Mouse (Mus musculus): ENCODE measurements around the gene Nip7.
A peak's percentile ranks its signal among the peaks of the same experiment; 100 is the strongest.
"Not testable (repeated sequence)": the region's sequence is repeated elsewhere in the genome, so short reads cannot be mapped to it uniquely, and the experiment has no call there.

GRCm38 (mm10) chr8:107108089-107108488 is 51.4 kb downstream of the Nip7 start:
- TF ChIP-seq CTCF (conservative IDR thresholded peaks at IDR 0.05; ENCODE audit: low read length), result peak; percentile 30
- not testable (repeated sequence) for TF ChIP-seq NANOG, POU5F1 (IDR thresholded peaks at IDR 0.05; ENCODE audit: borderline replicate concordance, low read length)

Data from E14TG2a.4 (cell line).